Mouse (Mus musculus): ENCODE measurements around the gene Psapl1.

The Psapl1 gene

GRCm38 (mm10) chr5:36203916-36204315 lies at the start of gene Psapl1:
Gene Psapl1 (plus strand): TSS chr5:36204021.
- no peak for DNase-seq

- no peak for DNase-seq
Measured at GRCm38 (mm10) chr5:36154879-36155485, 48.8 kb upstream of the Psapl1 start.

GRCm38 (mm10) chr5:36165424-36166302 lies 38.2 kb upstream of the Psapl1 start:
- DNase-seq, result no peak

- DNase-seq, result no peak
Measured at GRCm38 (mm10) chr5:36166346-36167013, 37.3 kb upstream of the Psapl1 start.

- peak in 1 of 2 experiments; percentile 8 for DNase-seq
Measured at GRCm38 (mm10) chr5:36168963-36169650, 34.7 kb upstream of the Psapl1 start.

- no peak for DNase-seq
Measured at GRCm38 (mm10) chr5:36174569-36175115, 29.2 kb upstream of the Psapl1 start.

GRCm38 (mm10) chr5:36176409-36176808 lies 27.4 kb upstream of the Psapl1 start:
- DNase-seq, result no peak

GRCm38 (mm10) chr5:36176873-36177272 lies 26.9 kb upstream of the Psapl1 start:
- no peak for DNase-seq

GRCm38 (mm10) chr5:36178215-36178614 lies 25.6 kb upstream of the Psapl1 start:
- no peak for DNase-seq

GRCm38 (mm10) chr5:36178785-36179184 lies 25.0 kb upstream of the Psapl1 start:
- no peak for DNase-seq

GRCm38 (mm10) chr5:36179708-36180107 lies 24.1 kb upstream of the Psapl1 start:
- DNase-seq, result no peak

- no peak for DNase-seq
Measured at GRCm38 (mm10) chr5:36182326-36182725, 21.5 kb upstream of the Psapl1 start.

- no peak for DNase-seq
Measured at GRCm38 (mm10) chr5:36186294-36187053, 17.3 kb upstream of the Psapl1 start.

GRCm38 (mm10) chr5:36188310-36188709 lies 15.5 kb upstream of the Psapl1 start:
- no peak for DNase-seq

- no peak for DNase-seq
Measured at GRCm38 (mm10) chr5:36191285-36191684, 12.5 kb upstream of the Psapl1 start.

GRCm38 (mm10) chr5:36191876-36192275 lies 11.9 kb upstream of the Psapl1 start:
- peak in 1 of 2 experiments; percentile 18 for DNase-seq

- no peak for DNase-seq
Measured at GRCm38 (mm10) chr5:36192677-36193076, 11.1 kb upstream of the Psapl1 start.

GRCm38 (mm10) chr5:36194631-36195030 lies 9.2 kb upstream of the Psapl1 start:
- DNase-seq, result no peak

GRCm38 (mm10) chr5:36195436-36195835 lies 8.4 kb upstream of the Psapl1 start:
- no peak for DNase-seq

- no peak for DNase-seq
Measured at GRCm38 (mm10) chr5:36199519-36199918, 4.3 kb upstream of the Psapl1 start.

GRCm38 (mm10) chr5:36202781-36203180 lies 1.0 kb upstream of the Psapl1 start:
- no peak for DNase-seq

GRCm38 (mm10) chr5:36203421-36203820 lies 400 bp upstream of the Psapl1 start:
- DNase-seq, result no peak

Measured in lung, postnatal 4 days (tissue).